Mouse (Mus musculus) naive thymus-derived CD4-positive, alpha-beta T cell, adult 2 months (primary cell): ENCODE results near the gene Kitl.

Source experiments
- DNase-seq: peaks from one replicate; pipeline ENCODE4 v3.0.0-alpha.2; 2011; ENCODE audit warnings: low read depth

The Kitl gene

GRCm38 (mm10) chr10:100015370-100016325 lies at the start of gene Kitl:
Kitl (plus strand) TSS chr10:100015630.
- peak; percentile 2 for DNase-seq

GRCm38 (mm10) chr10:99972866-99973265 lies 42.6 kb upstream of the Kitl start:
- no peak for DNase-seq

- no peak for DNase-seq
These were observed 35.3 kb upstream of the Kitl start for GRCm38 (mm10) chr10:99980096-99980495.

GRCm38 (mm10) chr10:99980916-99981315 lies 34.5 kb upstream of the Kitl start:
- DNase-seq, result no peak

- DNase-seq, result no peak
These were observed 33.5 kb upstream of the Kitl start for GRCm38 (mm10) chr10:99981887-99982286.

- no peak for DNase-seq
These were observed 28.7 kb upstream of the Kitl start for GRCm38 (mm10) chr10:99986745-99987144.

- no peak for DNase-seq
These were observed 25.7 kb upstream of the Kitl start for GRCm38 (mm10) chr10:99989758-99990157.

- DNase-seq, result no peak
These were observed 23.3 kb upstream of the Kitl start for GRCm38 (mm10) chr10:99992121-99992520.

GRCm38 (mm10) chr10:100001452-100001851 lies 14.0 kb upstream of the Kitl start:
- no peak for DNase-seq

GRCm38 (mm10) chr10:100003797-100004196 lies 11.6 kb upstream of the Kitl start:
- DNase-seq, result no peak

- no peak for DNase-seq
These were observed 5.7 kb upstream of the Kitl start for GRCm38 (mm10) chr10:100009681-100010080.

- DNase-seq, result no peak
These were observed 5.1 kb upstream of the Kitl start for GRCm38 (mm10) chr10:100010291-100010690.

GRCm38 (mm10) chr10:100014096-100014495 lies 1.3 kb upstream of the Kitl start:
- DNase-seq, result no peak

GRCm38 (mm10) chr10:100016326-100016709 lies 888 bp downstream of the Kitl start:
- no peak for DNase-seq

GRCm38 (mm10) chr10:100016941-100017770 lies 1.7 kb downstream of the Kitl start:
- no peak for DNase-seq

- no peak for DNase-seq
These were observed 2.3 kb downstream of the Kitl start for GRCm38 (mm10) chr10:100017771-100018070.

- DNase-seq, result no peak
These were observed 3.1 kb downstream of the Kitl start for GRCm38 (mm10) chr10:100018493-100018892.

GRCm38 (mm10) chr10:100019246-100020195 lies 4.1 kb downstream of the Kitl start:
- DNase-seq, result no peak

GRCm38 (mm10) chr10:100022090-100022834 lies 6.8 kb downstream of the Kitl start:
- no peak for DNase-seq

GRCm38 (mm10) chr10:100022835-100023093 lies 7.3 kb downstream of the Kitl start:
- no peak for DNase-seq

GRCm38 (mm10) chr10:100025665-100026064 lies 10.2 kb downstream of the Kitl start:
- peak; percentile 3 for DNase-seq
